Mouse (Mus musculus) testis, adult 2 months (tissue): ENCODE measurements around the gene Gba. TPM values are rescaled to one million over a fixed set of nuclear protein-coding genes. Genes with fewer than 3 reads are reported as not detected.

Source experiments
- H3K27ac ChIP-seq: fragments of 200-500 bp; 2 replicates; pipeline ENCODE4 v1.5.1; 2012; ENCODE audit warnings: low read depth, low read length; ENCODE audit not compliant: control insufficient read depth, insufficient read depth
- H3K27me3 ChIP-seq: fragments of 200-500 bp; 2 replicates; pipeline ENCODE4 v1.6.1; 2012; ENCODE audit warnings: mild to moderate bottlenecking, low read length, moderate library complexity; ENCODE audit not compliant: control insufficient read depth, insufficient read depth
- H3K36me3 ChIP-seq: fragments of 200-500 bp; 2 replicates; pipeline ENCODE4 v1.6.1; 2012; ENCODE audit warnings: mild to moderate bottlenecking, low read length; ENCODE audit not compliant: control insufficient read depth, insufficient read depth
- H3K4me1 ChIP-seq: fragments of 200-500 bp; 2 replicates; pipeline ENCODE4 v1.6.1; 2012; ENCODE audit warnings: low read length; ENCODE audit not compliant: control insufficient read depth, insufficient read depth
- H3K4me3 ChIP-seq: fragments of 200-500 bp; 2 replicates; pipeline ENCODE4 v1.5.1; 2012; ENCODE audit warnings: low read depth, mild to moderate bottlenecking, low read length, moderate library complexity, mixed read lengths; ENCODE audit not compliant: control insufficient read depth
- CTCF ChIP-seq: fragments of 200-500 bp; IDR thresholded peaks from 2 replicates; pipeline ENCODE4 v1.5.1; 2012; ENCODE audit warnings: low read depth, mild to moderate bottlenecking, inconsistent platforms, low read length, moderate library complexity; ENCODE audit not compliant: control insufficient read depth, insufficient read depth, insufficient replicate concordance
- POLR2A ChIP-seq: fragments of 200-500 bp; IDR thresholded peaks from 2 replicates; pipeline ENCODE4 v1.6.1; 2012; ENCODE audit warnings: low read depth, mild to moderate bottlenecking, inconsistent platforms, low read length, moderate library complexity; ENCODE audit not compliant: control insufficient read depth
- polyA plus RNA-seq: library from polyadenylated mRNA; depleted of rRNA; stranded (reverse); fragments of >200 nt; gene quantifications from 2 replicates; pipeline ENCODE4 v1.2.3, GENCODE M21; 2012

Gba gene
- polyA plus RNA-seq, 1 experiment: 19.9 TPM

GRCm38 (mm10) chr3:89218271-89218670 is 15.5 kb downstream of the Gba start:
- Histone ChIP-seq H3K27ac (no peak overlapping the region), H3K36me3 (no peaks in the 10 kb centered on the region; the same call in 1 of the 2 replicates), H3K27me3 (no peaks in the 10 kb centered on the region), H3K4me1 (peaks cover 13% of the 10 kb centered on the region), H3K4me3 (no peak overlapping the region)
- no peak for TF ChIP-seq POLR2A
- TF ChIP-seq CTCF: no peak

GRCm38 (mm10) chr3:89219546-89219945 is 16.8 kb downstream of the Gba start:
- H3K36me3 ChIP-seq: no peaks in the 10 kb centered on the region; the same call in 1 of the 2 replicates
- TF ChIP-seq CTCF: no peak
- TF ChIP-seq POLR2A: no peak
- no peak overlapping the region for H3K27ac ChIP-seq
- H3K27me3 ChIP-seq: no peaks in the 10 kb centered on the region
- peaks cover 13% of the 10 kb centered on the region for H3K4me1 ChIP-seq
- no peak overlapping the region for H3K4me3 ChIP-seq

- no peak overlapping the region for H3K27ac ChIP-seq
- no peaks in the 10 kb centered on the region; the same call in 1 of the 2 replicates for H3K36me3 ChIP-seq
- H3K4me3 ChIP-seq: no peak overlapping the region
- peaks cover 4% of the 10 kb centered on the region for H3K4me1 ChIP-seq
- TF ChIP-seq POLR2A (no peak), CTCF (no peak)
- no peaks in the 10 kb centered on the region for H3K27me3 ChIP-seq
These were observed 18.4 kb downstream of the Gba start for GRCm38 (mm10) chr3:89221167-89221566.

GRCm38 (mm10) chr3:89224796-89225195 is 22.1 kb downstream of the Gba start:
- Histone ChIP-seq H3K36me3 (no peaks in the 10 kb centered on the region; the same call in 1 of the 2 replicates), H3K4me3 (peak overlapping the region; percentile 89), H3K4me1 (peaks cover 20% of the 10 kb centered on the region), H3K27ac (no peak overlapping the region), H3K27me3 (no peaks in the 10 kb centered on the region)
- no peak for TF ChIP-seq CTCF
- no peak for TF ChIP-seq POLR2A

GRCm38 (mm10) chr3:89225321-89225815 is 22.6 kb downstream of the Gba start:
- TF ChIP-seq POLR2A (no peak), CTCF (no peak)
- Histone ChIP-seq H3K4me3 (peak overlapping the region; percentile 89), H3K27ac (no peak overlapping the region; the same call in 1 of the 2 replicates), H3K4me1 (peaks cover 20% of the 10 kb centered on the region), H3K27me3 (no peaks in the 10 kb centered on the region), H3K36me3 (no peaks in the 10 kb centered on the region; the same call in 1 of the 2 replicates)

- TF ChIP-seq POLR2A: no peak
- no peak for TF ChIP-seq CTCF
- Histone ChIP-seq H3K4me1 (peaks cover 20% of the 10 kb centered on the region), H3K27me3 (no peaks in the 10 kb centered on the region), H3K36me3 (no peaks in the 10 kb centered on the region; the same call in 1 of the 2 replicates), H3K4me3 (peak overlapping the region; percentile 89), H3K27ac (no peak overlapping the region; the same call in 1 of the 2 replicates)
These were observed 23.2 kb downstream of the Gba start for GRCm38 (mm10) chr3:89225918-89226317.

GRCm38 (mm10) chr3:89226361-89226760 is 23.6 kb downstream of the Gba start:
- Histone ChIP-seq H3K4me1 (peaks cover 20% of the 10 kb centered on the region), H3K27ac (no peak overlapping the region; the same call in 1 of the 2 replicates), H3K27me3 (no peaks in the 10 kb centered on the region), H3K36me3 (no peaks in the 10 kb centered on the region; the same call in 1 of the 2 replicates), H3K4me3 (peak overlapping the region; percentile 89)
- TF ChIP-seq POLR2A (no peak), CTCF (no peak)
